Mouse (Mus musculus): ENCODE measurements at regions not wholly inside any gene's neighbourhood (a gene's known extent, or its start where the extent isn't known, plus 50 kb on each side); places are given as distances from the start of the nearest gene placed in this dataset.

- TF ChIP-seq CTCF (IDR thresholded peaks at IDR 0.05; ENCODE audit: borderline replicate concordance, extremely low read depth, insufficient read depth, insufficient read length) (no peak), POLR2A (IDR thresholded peaks at IDR 0.05; ENCODE audit: borderline replicate concordance, extremely low read depth, insufficient read depth, insufficient read length, poor library complexity, severe bottlenecking) (no peak)
These were observed 51.5 kb upstream of the Zfp644 start for GRCm38 (mm10) chr5:106748527-106749138.

Data from brain, embryonic 14.5 days (tissue).